Mouse (Mus musculus): ENCODE data around the gene Manea.

The Manea gene

GRCm38 (mm10) chr4:26346443-26347106 lies at the start of gene Manea:
Gene Manea, minus strand, starts transcription at chr4:26346891.
- under 1% methylated on average over 52 of the region's 52 CpGs for WGBS

- 79% methylated on average over 2 of the region's 2 CpGs for WGBS
Measured at GRCm38 (mm10) chr4:26354616-26355015, 7.9 kb upstream of the Manea start.

- WGBS, result 46% methylated on average over 2 of the region's 2 CpGs
Measured at GRCm38 (mm10) chr4:26353643-26354231, 7.0 kb upstream of the Manea start.

- WGBS, result 34% methylated on average over 2 of the region's 2 CpGs
Measured at GRCm38 (mm10) chr4:26347239-26347638, 548 bp upstream of the Manea start.

- WGBS, result 3% methylated on average over 16 of the region's 16 CpGs
Measured at GRCm38 (mm10) chr4:26345741-26346442, 799 bp downstream of the Manea start.

GRCm38 (mm10) chr4:26345080-26345479 lies 1.6 kb downstream of the Manea start:
- WGBS, result 36% methylated on average over 3 of the region's 3 CpGs

GRCm38 (mm10) chr4:26338604-26339003 lies 8.1 kb downstream of the Manea start:
- WGBS, result 47% methylated on average over 5 of the region's 5 CpGs

GRCm38 (mm10) chr4:26336563-26336962 lies 10.1 kb downstream of the Manea start:
- 98% methylated on average over 5 of the region's 5 CpGs for WGBS

GRCm38 (mm10) chr4:26304731-26305130 lies 42.0 kb downstream of the Manea start:
- WGBS, result 84% methylated on average over 1 of the region's 1 CpGs

- 42% methylated on average over 1 of the region's 1 CpGs for WGBS
Measured at GRCm38 (mm10) chr4:26277112-26277716, 69.5 kb downstream of the Manea start.

GRCm38 (mm10) chr4:26275769-26276168 lies 70.9 kb downstream of the Manea start:
- WGBS, result 60% methylated on average over 2 of the region's 2 CpGs
